Mouse (Mus musculus): Measurements from ENCODE around the gene Il17rd. TPM values are rescaled to one million over a fixed set of nuclear protein-coding genes. Genes with fewer than 3 reads are reported as not detected.

Gene Il17rd
- 3.3 and 4.2 TPM in 2 replicates for polyA plus RNA-seq (2012; rRNA removed)

GRCm38 (mm10) chr14:27038783-27039182 lies at the start of gene Il17rd:
Gene Il17rd, plus strand, starts transcription at chr14:27038941.

GRCm38 (mm10) chr14:26994211-26994741 lies 44.5 kb upstream of the Il17rd start, which contains the start of gene Hesx1:
Gene Hesx1, plus strand, starts transcription at chr14:26994416.

GRCm38 (mm10) chr14:27114362-27115274 lies 75.9 kb downstream of the Il17rd start, which contains the start of gene Arhgef3:
Gene Arhgef3, plus strand, starts transcription at chr14:27114899.

Other genes with a start within 250 kb of the Il17rd start
- gene Asb14, start 144.4 kb upstream of the Il17rd start, polyA plus RNA-seq (2012; rRNA removed) = 0.27 TPM in 2 replicates
- 37.2 and 37.8 TPM in 2 replicates for gene Appl1, start 67.7 kb upstream of the Il17rd start, polyA plus RNA-seq (2012; rRNA removed)
- gene Hesx1, start 44.5 kb upstream of the Il17rd start, polyA plus RNA-seq (2012; rRNA removed) = 0.11 TPM in 1 of 2 replicates, not detected in the other
- gene Arhgef3, start 76.0 kb downstream of the Il17rd start, polyA plus RNA-seq (2012; rRNA removed) = 9.2 and 10.1 TPM in 2 replicates

All from central nervous system, embryonic 18 days (tissue).